Mouse (Mus musculus) gastrocnemius, adult 2 months (tissue): Measurements from ENCODE around the gene Cort. TPM values are rescaled to one million over a fixed set of nuclear protein-coding genes. Genes with fewer than 3 reads are reported as not detected.

Experiments
- DNase-seq: peaks from one replicate; pipeline ENCODE4 v3.0.0; 2022
- H3K27ac ChIP-seq: fragments of 200-600 bp; 2 replicates; pipeline ENCODE4 v1.8.1; 2022; ENCODE audit warnings: mild to moderate bottlenecking
- H3K4me3 ChIP-seq: fragments of 200-600 bp; 2 replicates; pipeline ENCODE4 v1.8.1; 2022; ENCODE audit warnings: mild to moderate bottlenecking, moderate library complexity
- CTCF ChIP-seq: fragments of 200-600 bp; IDR thresholded peaks from 2 replicates; pipeline ENCODE4 v1.8.1; 2022; ENCODE audit warnings: antibody characterized with exemption, mild to moderate bottlenecking, moderate library complexity
- intact Hi-C: fragments of 180-260 bp; cut with DNase I; formaldehyde crosslinking; loops from one replicate; pipeline ENCODE4 v1.15.1; 2025
- total RNA-seq, 2 experiments: library from RNA; stranded (reverse); gene quantifications; 2 replicates each; pipeline ENCODE4 v1.2.3; 2021

The Cort gene
- total RNA-seq, 2 experiments from 2014 or later: 0.36 to 0.51 TPM

DNA sequence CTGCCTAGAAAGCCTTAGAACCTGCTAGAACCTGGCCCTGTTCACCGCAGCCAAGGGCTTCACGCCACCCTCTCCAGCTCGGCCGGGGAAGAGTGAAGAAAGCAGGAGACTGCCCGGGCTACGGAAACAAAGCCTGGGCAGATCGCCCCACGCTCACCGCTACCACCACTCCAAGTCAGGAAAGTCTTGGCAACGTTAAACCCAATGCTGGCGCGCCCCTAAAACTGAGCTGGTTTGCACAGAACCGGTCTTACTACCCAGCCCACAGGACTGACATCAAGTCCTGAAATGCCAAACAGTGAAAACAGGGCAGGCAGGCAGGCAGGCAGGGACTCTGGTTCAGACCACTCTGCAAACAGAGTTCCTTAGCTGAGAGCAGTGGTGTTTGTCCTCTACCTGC is 51.5 kb downstream of the Cort start:
- intact Hi-C loops: no loop called here
- no peak overlapping the region for H3K27ac ChIP-seq
- H3K4me3 ChIP-seq: no peak overlapping the region
- no peak for TF ChIP-seq CTCF
- no peak for DNase-seq

Other genes with a start within 250 kb of the Cort start
- 10 to 100 TPM; 21.6 to 24.3 TPM for gene Pex14, start 26.9 kb downstream of the Cort start, total RNA-seq
- gene Dffa, start 22.6 kb downstream of the Cort start, total RNA-seq: 10 to 100 TPM; 60.4 to 90.0 TPM
- gene Cenps, start 10.9 kb upstream of the Cort start, total RNA-seq: 1 to 10 TPM; 6.5 to 7.0 TPM
- gene Pgd, start 40.0 kb upstream of the Cort start, total RNA-seq: 10 to 100 TPM; 14.4 to 19.1 TPM
- gene Kif1b, start 180.9 kb upstream of the Cort start, total RNA-seq: 100 to 1,000 TPM; 256 to 358 TPM